Mouse (Mus musculus): ENCODE results near the gene Igfn1. TPM values are rescaled to one million over a fixed set of nuclear protein-coding genes. Genes with fewer than 3 reads are reported as not detected.

Gene Igfn1
- polyA plus RNA-seq (2015; fragmentation: Nextera tagmentation; extraction: Ambion mirVana), result not detected in 2 replicates

DNA sequence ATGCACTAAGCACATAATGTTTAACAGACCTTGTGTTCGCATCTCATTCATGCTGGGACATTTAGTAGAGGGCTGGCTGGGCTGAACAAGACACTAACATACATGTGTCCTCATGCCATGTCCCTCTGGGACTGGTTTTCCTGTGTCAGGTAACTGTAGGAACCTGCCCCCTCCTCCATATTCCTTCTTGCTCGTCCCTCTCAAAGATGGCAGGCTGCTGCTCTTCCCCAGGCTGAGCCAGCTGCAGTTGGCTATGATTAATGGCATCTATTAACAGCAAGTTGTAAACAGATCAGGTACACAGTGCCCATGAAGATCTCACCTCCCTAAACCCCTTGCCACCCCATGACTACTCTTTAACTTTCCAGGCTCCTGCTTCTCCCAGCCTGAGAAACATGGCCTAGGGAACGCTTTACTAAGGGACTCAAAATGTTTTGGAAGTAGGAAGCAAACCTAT is at the start of gene Igfn1:
Gene Igfn1 (minus strand): TSS at position 51 of the 457 bp plus-strand sequence.
- peaks cover 24% of the 10 kb centered on the region for H3K27me3 ChIP-seq (replicated peaks)
- WGBS, result 72% methylated on average over 3 of the region's 3 CpGs
- no peaks in the 10 kb centered on the region for H3K9me3 ChIP-seq (replicated peaks)
- H3K36me3 ChIP-seq, result no peaks in the 10 kb centered on the region
- H3K4me1 ChIP-seq, result peaks cover 12% of the 10 kb centered on the region
- no peak within 1 kb of the TSS for H3K9ac ChIP-seq (replicated peaks)
- no peak for ATAC-seq (ENCODE audit: low FRiP score)
- no peak within 1 kb of the TSS for H3K27ac ChIP-seq (replicated peaks)
- H3K4me2 ChIP-seq, result peak within 1 kb of the TSS; percentile 73
- H3K4me3 ChIP-seq (replicated peaks), result peak within 1 kb of the TSS; percentile 42; the same call in 1 of the 2 replicates

DNA sequence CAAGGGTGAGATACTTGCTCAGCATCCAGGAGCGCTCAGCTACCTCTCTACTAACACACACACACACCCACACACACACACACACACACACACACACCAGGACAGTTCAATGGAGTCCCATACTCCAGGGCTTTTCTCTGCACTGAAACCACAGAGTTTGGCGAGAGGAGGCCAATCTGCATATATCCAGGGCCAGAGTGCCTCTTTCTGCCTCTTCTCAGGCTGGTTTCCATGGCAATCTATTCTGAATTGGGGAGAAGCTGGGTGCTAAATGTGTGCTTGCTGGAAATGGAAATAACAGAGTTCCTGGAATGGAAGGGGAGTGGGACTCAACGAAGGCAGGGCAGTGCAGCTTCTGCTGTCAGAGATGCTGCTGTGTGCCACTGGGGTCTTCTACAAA is 49.6 kb upstream of the Igfn1 start:
- H3K4me1 ChIP-seq, result peaks cover 14% of the 10 kb centered on the region
- H3K4me2 ChIP-seq, result no peak overlapping the region
- no peak overlapping the region for H3K9ac ChIP-seq (replicated peaks)
- peaks cover 23% of the 10 kb centered on the region for H3K27me3 ChIP-seq (replicated peaks)
- H3K27ac ChIP-seq (replicated peaks), result 0 out of 2 replicates have a peak overlapping the region, but pooled peaks have one; percentile 6
- H3K4me3 ChIP-seq (replicated peaks), result no peak overlapping the region
- no peaks in the 10 kb centered on the region for H3K9me3 ChIP-seq (replicated peaks)
- ATAC-seq (ENCODE audit: low FRiP score), result no peak
- H3K36me3 ChIP-seq, result no peaks in the 10 kb centered on the region
- WGBS, result 40% methylated on average over 3 of the region's 3 CpGs

DNA sequence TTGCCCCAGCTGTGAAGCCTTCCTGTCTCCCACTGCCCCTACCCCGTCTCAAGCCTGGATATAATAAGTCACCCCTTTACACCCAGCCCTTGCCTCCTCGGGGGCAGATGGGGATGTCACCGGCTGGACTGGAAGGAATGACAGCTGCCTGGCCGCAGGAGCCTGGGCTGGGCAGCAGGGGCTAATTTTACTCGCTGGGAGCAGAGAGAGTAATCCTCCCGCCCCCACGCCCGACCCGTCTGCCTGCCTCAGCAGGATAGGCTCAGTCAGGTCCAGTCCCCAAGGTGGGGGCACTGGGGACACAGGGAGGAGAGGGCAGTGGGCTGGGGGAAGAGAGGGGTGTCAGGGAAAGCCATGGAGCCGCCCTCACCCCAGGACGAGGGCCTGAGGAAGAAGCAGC is 46.4 kb upstream of the Igfn1 start, which contains the start of gene Cacna1s:
Gene Cacna1s (plus strand): TSS at position 204 of the 400 bp plus-strand sequence.
- Histone ChIP-seq H3K4me1 (peaks cover 18% of the 10 kb centered on the region), H3K27me3 (replicated peaks) (peaks cover 48% of the 10 kb centered on the region), H3K27ac (replicated peaks) (no peak within 1 kb of the TSS), H3K4me3 (replicated peaks) (no peak within 1 kb of the TSS), H3K9ac (replicated peaks) (no peak within 1 kb of the TSS), H3K4me2 (no peak within 1 kb of the TSS), H3K36me3 (no peaks in the 10 kb centered on the region), H3K9me3 (replicated peaks) (no peaks in the 10 kb centered on the region)
- no peak for ATAC-seq (ENCODE audit: low FRiP score)
- WGBS, result 47% methylated on average over 11 of the region's 11 CpGs

DNA sequence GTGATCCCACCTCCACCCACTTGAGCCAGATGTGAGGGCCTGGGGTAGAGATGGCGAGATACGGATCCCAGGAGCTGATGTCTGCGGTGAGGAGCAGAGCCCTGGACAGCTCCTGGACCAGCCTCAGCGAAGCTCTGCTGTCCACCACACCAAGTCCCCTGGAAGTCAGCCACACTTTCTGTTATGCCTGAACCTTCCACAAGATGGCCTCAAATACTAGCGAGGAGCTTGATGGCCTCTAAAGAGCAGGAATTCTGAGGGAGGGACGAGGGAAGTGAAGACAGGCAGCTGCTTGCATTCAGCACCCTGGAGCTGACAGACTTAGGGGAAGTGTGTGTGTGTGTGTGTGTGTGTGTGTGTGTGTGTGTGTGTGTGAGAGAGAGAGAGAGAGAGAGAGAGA is 45.3 kb upstream of the Igfn1 start:
- ATAC-seq (ENCODE audit: low FRiP score), result peak; percentile 83
- Histone ChIP-seq H3K27me3 (replicated peaks) (peaks cover 51% of the 10 kb centered on the region), H3K9me3 (replicated peaks) (no peaks in the 10 kb centered on the region), H3K27ac (replicated peaks) (no peak overlapping the region), H3K36me3 (no peaks in the 10 kb centered on the region), H3K4me2 (peak overlapping the region; percentile 67), H3K9ac (replicated peaks) (no peak overlapping the region; the same call in 1 of the 2 replicates), H3K4me3 (replicated peaks) (peak overlapping the region; percentile 40), H3K4me1 (peaks cover 18% of the 10 kb centered on the region)
- WGBS, result 0% methylated on average over 6 of the region's 6 CpGs

DNA sequence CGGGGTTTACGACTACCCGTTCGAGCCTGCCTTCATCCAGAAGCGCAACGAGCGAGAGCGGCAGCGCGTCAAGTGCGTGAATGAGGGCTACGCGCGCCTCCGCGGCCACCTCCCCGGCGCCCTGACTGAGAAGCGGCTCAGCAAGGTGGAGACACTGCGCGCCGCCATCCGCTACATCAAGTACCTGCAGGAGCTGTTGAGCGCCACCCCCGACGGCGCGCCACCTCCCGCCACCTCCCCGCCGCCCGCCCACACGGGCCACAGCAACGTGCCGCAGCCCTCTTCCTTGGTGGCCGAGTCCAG is 44.8 kb upstream of the Igfn1 start:
- peak; percentile 59; the same call in 1 of the 2 replicates for ATAC-seq (ENCODE audit: low FRiP score)
- Histone ChIP-seq H3K4me2 (peak overlapping the region; percentile 67), H3K4me3 (replicated peaks) (peak overlapping the region; percentile 40), H3K9me3 (replicated peaks) (no peaks in the 10 kb centered on the region), H3K36me3 (no peaks in the 10 kb centered on the region), H3K4me1 (peaks cover 14% of the 10 kb centered on the region), H3K27me3 (replicated peaks) (peaks cover 51% of the 10 kb centered on the region), H3K27ac (replicated peaks) (no peak overlapping the region), H3K9ac (replicated peaks) (peak overlapping the region; percentile 40; the same call in 1 of the 2 replicates)
- under 1% methylated on average over 35 of the region's 36 CpGs for WGBS

DNA sequence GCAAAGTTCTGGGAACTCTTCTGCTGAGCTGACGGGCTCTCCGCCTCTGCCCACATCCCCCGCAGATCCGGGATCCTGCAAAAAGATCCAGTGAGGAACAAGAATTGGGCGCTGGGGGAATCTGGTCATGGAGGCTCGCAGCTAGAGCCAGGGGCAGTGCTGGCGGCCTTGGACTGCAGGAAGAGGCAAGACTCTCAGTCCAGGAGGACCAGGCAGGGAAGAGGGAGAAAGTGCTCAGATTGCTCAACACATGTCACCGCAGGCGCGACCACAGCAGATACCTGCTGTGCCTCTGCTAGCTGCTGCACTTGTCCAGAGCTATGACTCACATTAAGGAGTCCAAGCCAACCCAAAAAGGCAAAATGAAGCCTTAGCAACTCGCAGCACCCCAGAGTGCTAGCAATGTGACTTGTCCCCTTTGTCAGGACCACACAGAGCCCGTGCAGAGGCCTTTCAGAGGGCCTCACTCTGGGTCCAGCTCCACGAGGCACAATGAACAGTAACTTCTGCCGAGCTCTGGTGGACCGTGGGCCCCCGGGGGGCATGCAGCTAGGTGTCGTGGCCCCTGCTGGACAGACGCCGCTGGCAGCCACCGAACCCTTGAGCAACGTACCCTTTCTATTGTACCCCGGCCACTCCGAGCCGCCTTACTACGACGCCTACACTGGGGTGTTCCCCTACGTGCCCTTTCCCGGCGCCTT is 44.3 kb upstream of the Igfn1 start, which contains the start of gene Ascl5:
Gene Ascl5 (plus strand): TSS at position 493 of the 701 bp plus-strand sequence.
- H3K9ac ChIP-seq (replicated peaks), result peak within 1 kb of the TSS; percentile 40; the same call in 1 of the 2 replicates
- peaks cover 51% of the 10 kb centered on the region for H3K27me3 ChIP-seq (replicated peaks)
- peak within 1 kb of the TSS; percentile 67 for H3K4me2 ChIP-seq
- peaks cover 11% of the 10 kb centered on the region for H3K4me1 ChIP-seq
- H3K9me3 ChIP-seq (replicated peaks), result no peaks in the 10 kb centered on the region
- no peak for ATAC-seq (ENCODE audit: low FRiP score)
- 19% methylated on average over 29 of the region's 29 CpGs for WGBS
- H3K4me3 ChIP-seq (replicated peaks), result peak within 1 kb of the TSS; percentile 40
- H3K27ac ChIP-seq (replicated peaks), result no peak within 1 kb of the TSS
- no peaks in the 10 kb centered on the region for H3K36me3 ChIP-seq

DNA sequence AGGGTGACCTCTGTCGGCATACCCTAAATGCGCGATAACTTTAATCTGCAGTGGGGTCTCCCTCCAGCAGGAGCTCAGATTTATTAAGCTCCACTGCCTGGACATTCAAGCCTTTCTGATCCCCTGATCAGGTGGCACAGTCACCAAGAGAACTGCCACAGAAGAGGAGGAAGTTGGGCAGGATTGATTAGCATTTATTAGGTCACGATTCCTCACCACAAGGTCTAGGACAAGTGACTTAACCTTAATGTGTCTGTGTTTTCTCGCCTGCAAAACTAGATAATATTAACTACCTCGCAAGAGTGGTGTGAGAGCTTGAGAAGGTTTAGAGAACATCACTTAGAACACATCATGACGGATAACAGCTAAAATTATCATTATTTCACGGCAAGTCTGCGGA is 41.8 kb upstream of the Igfn1 start:
- Histone ChIP-seq H3K4me3 (replicated peaks) (no peak overlapping the region), H3K27me3 (replicated peaks) (peaks cover 45% of the 10 kb centered on the region), H3K9ac (replicated peaks) (no peak overlapping the region), H3K4me2 (no peak overlapping the region), H3K36me3 (no peaks in the 10 kb centered on the region), H3K4me1 (peaks cover 11% of the 10 kb centered on the region), H3K9me3 (replicated peaks) (no peaks in the 10 kb centered on the region), H3K27ac (replicated peaks) (no peak overlapping the region)
- 78% methylated on average over 9 of the region's 9 CpGs for WGBS
- no peak for ATAC-seq (ENCODE audit: low FRiP score)

DNA sequence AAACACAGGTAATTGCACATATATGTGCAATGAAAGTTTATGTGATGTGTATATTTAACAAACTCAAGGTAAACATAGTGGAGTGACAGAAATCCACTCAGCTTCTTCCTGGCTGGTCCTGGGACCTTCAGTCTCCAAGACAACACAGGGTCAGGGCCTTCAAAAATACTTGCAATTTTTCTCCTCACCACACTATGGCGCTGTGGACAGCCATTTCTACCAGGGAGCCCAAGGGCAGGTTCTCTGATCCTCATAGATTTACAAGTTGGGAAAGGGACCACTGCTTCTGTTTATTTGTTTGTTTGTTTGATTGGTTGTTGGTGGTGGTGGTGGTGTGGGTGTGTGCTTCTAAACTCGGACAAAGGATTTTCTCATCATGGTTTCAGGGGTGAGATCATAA is 41.3 kb upstream of the Igfn1 start:
- H3K9ac ChIP-seq (replicated peaks), result no peak overlapping the region
- peaks cover 40% of the 10 kb centered on the region for H3K27me3 ChIP-seq (replicated peaks)
- WGBS, result 13% methylated on average over 2 of the region's 2 CpGs
- H3K4me2 ChIP-seq, result no peak overlapping the region
- no peaks in the 10 kb centered on the region for H3K36me3 ChIP-seq
- peaks cover 11% of the 10 kb centered on the region for H3K4me1 ChIP-seq
- H3K27ac ChIP-seq (replicated peaks), result no peak overlapping the region
- ATAC-seq (ENCODE audit: low FRiP score), result no peak
- no peaks in the 10 kb centered on the region for H3K9me3 ChIP-seq (replicated peaks)
- H3K4me3 ChIP-seq (replicated peaks), result no peak overlapping the region

DNA sequence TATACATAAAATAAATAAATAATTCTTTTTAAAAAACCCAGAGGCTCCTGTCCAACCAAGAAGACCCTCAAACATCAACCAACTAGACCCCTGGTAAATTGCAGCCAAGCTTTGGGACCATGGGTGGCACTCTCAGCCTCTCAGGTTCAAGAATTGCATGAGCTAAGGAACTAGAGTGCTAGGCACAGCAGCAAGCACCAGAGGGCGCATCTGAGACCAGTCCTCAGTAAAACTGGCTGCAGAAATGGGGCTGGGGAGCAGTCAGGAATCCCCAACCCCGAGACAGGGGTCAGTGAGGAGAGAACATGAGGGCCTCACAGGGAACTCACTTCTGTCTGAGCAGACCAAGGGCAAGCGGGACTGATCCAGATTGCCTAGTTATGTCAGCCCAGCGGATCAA is 39.6 kb upstream of the Igfn1 start:
- Histone ChIP-seq H3K4me1 (peaks cover 12% of the 10 kb centered on the region), H3K27ac (replicated peaks) (no peak overlapping the region), H3K4me2 (no peak overlapping the region), H3K36me3 (no peaks in the 10 kb centered on the region), H3K4me3 (replicated peaks) (no peak overlapping the region), H3K9ac (replicated peaks) (no peak overlapping the region), H3K27me3 (replicated peaks) (peaks cover 27% of the 10 kb centered on the region), H3K9me3 (replicated peaks) (no peaks in the 10 kb centered on the region)
- WGBS, result 11% methylated on average over 4 of the region's 4 CpGs
- no peak for ATAC-seq (ENCODE audit: low FRiP score)

DNA sequence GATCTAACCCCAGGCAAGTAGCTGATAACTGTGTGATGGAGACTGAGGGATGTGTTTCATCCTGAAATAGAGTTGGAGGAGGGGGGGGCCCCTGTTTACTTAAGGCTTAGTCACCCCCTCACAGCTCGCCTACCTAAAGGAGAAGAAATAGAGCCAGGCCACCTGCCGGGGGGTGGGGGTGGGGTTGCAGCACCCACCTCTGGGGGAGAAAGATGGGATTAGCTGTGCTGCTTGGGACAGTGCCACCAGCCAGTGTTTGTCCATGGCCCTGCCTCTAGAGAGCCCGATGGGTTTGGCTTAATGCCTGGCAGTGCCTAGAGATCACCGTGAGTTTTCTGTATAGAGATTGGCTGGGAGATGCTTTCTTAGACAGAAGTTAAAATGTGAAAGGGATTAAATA is 34.7 kb upstream of the Igfn1 start:
- no peak; the same call in 1 of the 2 replicates for ATAC-seq (ENCODE audit: low FRiP score)

DNA sequence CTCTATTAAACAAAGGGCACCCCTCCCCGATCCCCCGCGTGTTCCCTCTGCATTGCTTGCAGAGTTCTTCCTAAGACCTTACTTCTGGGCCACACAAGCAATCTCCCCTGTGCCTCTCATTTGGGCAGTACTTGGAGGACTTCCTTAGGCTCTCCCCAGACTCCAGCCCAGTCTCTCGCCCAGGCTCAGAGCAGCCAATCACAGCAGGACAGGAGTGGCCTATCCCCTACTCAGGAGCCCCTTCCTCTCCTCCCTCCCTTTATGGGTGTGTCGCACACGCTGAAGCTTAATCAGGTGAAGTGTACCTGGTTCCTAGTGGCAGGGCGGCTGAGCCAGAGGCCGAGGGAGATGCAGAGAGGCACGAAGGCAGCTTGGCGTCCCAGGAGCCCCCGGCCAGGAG is 34.3 kb upstream of the Igfn1 start:
- Histone ChIP-seq H3K4me1 (peaks cover 12% of the 10 kb centered on the region), H3K36me3 (0 out of 2 replicates have a peak, but pooled peaks cover under 1% of the 10 kb centered on the region), H3K9me3 (replicated peaks) (no peaks in the 10 kb centered on the region), H3K27ac (replicated peaks) (no peak overlapping the region), H3K27me3 (replicated peaks) (no peaks in the 10 kb centered on the region), H3K4me2 (no peak overlapping the region), H3K9ac (replicated peaks) (no peak overlapping the region), H3K4me3 (replicated peaks) (no peak overlapping the region)
- no peak for ATAC-seq (ENCODE audit: low FRiP score)
- WGBS, result 21% methylated on average over 11 of the region's 11 CpGs

More for the DNA sequence above, 34.7 kb upstream of the Igfn1 start:
- Histone ChIP-seq H3K9ac (replicated peaks) (no peak overlapping the region), H3K27me3 (replicated peaks) (no peaks in the 10 kb centered on the region), H3K4me2 (no peak overlapping the region), H3K9me3 (replicated peaks) (no peaks in the 10 kb centered on the region), H3K27ac (replicated peaks) (no peak overlapping the region), H3K36me3 (no peaks in the 10 kb centered on the region), H3K4me1 (peaks cover 12% of the 10 kb centered on the region), H3K4me3 (replicated peaks) (no peak overlapping the region)
- WGBS, result 44% methylated on average over 4 of the region's 4 CpGs

Measured in neural tube, embryonic 15.5 days (tissue).